Mouse (Mus musculus) embryonic fibroblast, embryonic 13.5 days (primary cell): ENCODE data around the gene Cdkn3.

Experiments used
- CTCF ChIP-seq: IDR thresholded peaks from 2 replicates; pipeline ENCODE4 v1.5.1; 2011; ENCODE audit warnings: mild to moderate bottlenecking, control low read depth, low read length, moderate library complexity, borderline replicate concordance; ENCODE audit not compliant: insufficient read depth
- POLR2A ChIP-seq: IDR thresholded peaks from 2 replicates; pipeline ENCODE4 v1.6.1; 2011; ENCODE audit warnings: low read depth, mild to moderate bottlenecking, control low read depth, low read length, moderate library complexity

DNA sequence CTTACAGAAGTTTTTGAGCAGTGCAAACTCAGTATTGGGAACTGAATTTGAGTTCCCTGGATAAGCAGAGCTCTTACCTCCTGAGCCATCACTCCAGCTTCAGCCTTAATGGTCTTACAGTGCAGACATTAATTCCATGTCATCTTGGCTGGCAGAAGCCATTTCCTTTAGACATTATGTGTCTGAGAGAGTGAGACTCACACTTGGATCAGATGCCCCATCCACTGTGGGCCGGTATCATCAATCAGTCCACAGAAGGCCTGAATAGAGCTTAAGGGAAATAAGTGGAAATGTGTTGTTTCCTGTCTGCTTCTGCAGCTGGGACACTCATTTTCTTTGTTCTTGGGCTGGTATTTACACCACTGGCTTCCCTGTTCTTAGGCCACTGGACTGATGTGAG, 43.5 kb downstream of the Cdkn3 start:
- no peak for TF ChIP-seq CTCF
- TF ChIP-seq POLR2A, result no peak
